Mouse (Mus musculus) CH12.LX (cell line): ENCODE results near the gene Coro2b. TPM values are rescaled to one million over a fixed set of nuclear protein-coding genes. Genes with fewer than 3 reads are reported as not detected.

Experiments
- DNase-seq: peaks from one replicate; pipeline ENCODE4 v3.0.0-alpha.2; 2013; ENCODE audit errors: extremely low read depth
- H3K27ac ChIP-seq: 2 replicates; pipeline ENCODE4 v1.5.1; 2012; ENCODE audit warnings: low read depth, mild to moderate bottlenecking, control low read depth, moderate library complexity; ENCODE audit not compliant: insufficient read depth
- H3K27me3 ChIP-seq: replicated peaks from 2 replicates; pipeline ENCODE3; 2012; ENCODE audit warnings: inconsistent platforms
- H3K36me3 ChIP-seq, 2 experiments: replicated peaks in 1 of 2; 2 replicates each; pipeline versions ENCODE3 to v1.6.1; 2012; ENCODE audit warnings: inconsistent platforms in 1 of 2, low read length in 1 of 2, mild to moderate bottlenecking in 1 of 2, mixed read lengths in 1 of 2, moderate library complexity in 1 of 2; ENCODE audit not compliant: control insufficient read depth in 1 of 2, insufficient read depth in 1 of 2
- H3K4me1 ChIP-seq, 2 experiments: 2 replicates each; pipeline ENCODE4 v1.6.1; 2012; ENCODE audit warnings: inconsistent platforms in 1 of 2, moderate library complexity in 1 of 2; ENCODE audit not compliant: insufficient read depth in 2 of 2, control insufficient read depth in 1 of 2
- H3K4me2 ChIP-seq: 2 replicates; pipeline ENCODE4 v1.6.1; 2012; ENCODE audit warnings: low read depth, mild to moderate bottlenecking, control low read depth; ENCODE audit not compliant: poor library complexity, insufficient read depth, severe bottlenecking
- H3K4me3 ChIP-seq, 3 experiments: fragments of 150-350 bp in 1 of 3; sonication (generic) in 1 of 3; replicated peaks in 1 of 3; 2 replicates each; pipeline versions ENCODE3 to v1.5.1; 2011 to 2012; ENCODE audit warnings: low read depth in 2 of 3, low read length in 2 of 3, mild to moderate bottlenecking in 2 of 3, moderate library complexity in 2 of 3, control low read depth in 1 of 3, improper control_type of control experiment in 1 of 3, inconsistent platforms in 1 of 3, mixed read lengths in 1 of 3; ENCODE audit not compliant: poor library complexity in 1 of 3
- H3K79me2 ChIP-seq: replicated peaks from 2 replicates; pipeline ENCODE4 v1.6.1; 2012; ENCODE audit warnings: mild to moderate bottlenecking, moderate library complexity; ENCODE audit not compliant: control insufficient read depth, poor library complexity, insufficient read depth, severe bottlenecking; ENCODE audit errors: extremely low read depth
- H3K9ac ChIP-seq: 2 replicates; pipeline ENCODE4 v1.6.1; 2012; ENCODE audit warnings: low read depth, mild to moderate bottlenecking, control low read depth, moderate library complexity; ENCODE audit not compliant: insufficient read depth
- H3K9me3 ChIP-seq: replicated peaks from 2 replicates; pipeline ENCODE3; 2012; ENCODE audit warnings: low read length, inconsistent platforms, mixed read lengths
- BHLHE40 ChIP-seq: IDR thresholded peaks from 2 replicates; pipeline ENCODE4 v1.6.1; 2011; ENCODE audit warnings: mild to moderate bottlenecking, low read depth, low read length, improper control_type of control experiment
- CHD2 ChIP-seq: IDR thresholded peaks from 2 replicates; pipeline ENCODE4 v1.6.1; 2011; ENCODE audit warnings: low read length, improper control_type of control experiment
- EP300 ChIP-seq: IDR thresholded peaks from 2 replicates; pipeline ENCODE4 v1.6.1; 2011; ENCODE audit warnings: low read length, improper control_type of control experiment
- ETS1 ChIP-seq: conservative IDR thresholded peaks from 2 replicates; pipeline ENCODE4 v1.6.1; 2012; ENCODE audit warnings: low read depth, mild to moderate bottlenecking, inconsistent platforms, low read length, improper control_type of control experiment, moderate library complexity
- GABPA ChIP-seq: IDR thresholded peaks from 2 replicates; pipeline ENCODE4 v1.6.1; 2012; ENCODE audit warnings: low read depth, low read length, improper control_type of control experiment, inconsistent platforms; ENCODE audit not compliant: insufficient replicate concordance
- HCFC1 ChIP-seq: IDR thresholded peaks from 2 replicates; pipeline ENCODE4 v1.6.1; 2012; ENCODE audit warnings: low read depth, mild to moderate bottlenecking, inconsistent platforms, low read length, improper control_type of control experiment
- JUND ChIP-seq: conservative IDR thresholded peaks from 2 replicates; pipeline ENCODE4 v1.6.1; 2011; ENCODE audit warnings: low read depth, low read length, improper control_type of control experiment
- KAT2A ChIP-seq: IDR thresholded peaks from 2 replicates; pipeline ENCODE4 v1.6.1; 2012; ENCODE audit warnings: low read length, improper control_type of control experiment, inconsistent platforms; ENCODE audit not compliant: insufficient replicate concordance
- MAX ChIP-seq: IDR thresholded peaks from 2 replicates; pipeline ENCODE4 v1.6.1; 2011; ENCODE audit warnings: low read length, improper control_type of control experiment
- MAZ ChIP-seq: IDR thresholded peaks from 2 replicates; pipeline ENCODE4 v1.6.1; 2012; ENCODE audit warnings: low read depth, mild to moderate bottlenecking, inconsistent platforms, low read length, improper control_type of control experiment, moderate library complexity
- MEF2A ChIP-seq: IDR thresholded peaks from 2 replicates; pipeline ENCODE4 v1.6.1; 2014; ENCODE audit warnings: low read depth, mild to moderate bottlenecking, inconsistent platforms, low read length, improper control_type of control experiment, borderline replicate concordance
- NELFE ChIP-seq: IDR thresholded peaks from 2 replicates; pipeline ENCODE4 v1.6.1; 2011; ENCODE audit warnings: low read depth, low read length, improper control_type of control experiment
- NRF1 ChIP-seq: IDR thresholded peaks from 2 replicates; pipeline ENCODE4 v1.6.1; 2014; ENCODE audit warnings: low read depth, mild to moderate bottlenecking, inconsistent platforms, low read length, improper control_type of control experiment, moderate library complexity
- POLR2AphosphoS2 ChIP-seq: IDR thresholded peaks from 2 replicates; pipeline ENCODE4 v1.6.1; 2011; ENCODE audit warnings: low read depth, low read length, improper control_type of control experiment
- RAD21 ChIP-seq: IDR thresholded peaks from 2 replicates; pipeline ENCODE4 v1.6.1; 2011; ENCODE audit warnings: low read depth, mild to moderate bottlenecking, low read length, improper control_type of control experiment, moderate library complexity
- RCOR1 ChIP-seq: conservative IDR thresholded peaks from 2 replicates; pipeline ENCODE4 v1.6.1; 2012; ENCODE audit warnings: low read depth, mild to moderate bottlenecking, inconsistent platforms, low read length, improper control_type of control experiment
- SMC3 ChIP-seq: IDR thresholded peaks from 2 replicates; pipeline ENCODE4 v1.6.1; 2011; ENCODE audit warnings: low read depth, low read length, improper control_type of control experiment
- USF1 ChIP-seq: IDR thresholded peaks from 2 replicates; pipeline ENCODE4 v1.6.1; 2014; ENCODE audit warnings: low read depth, mild to moderate bottlenecking, inconsistent platforms, low read length, improper control_type of control experiment
- ZC3H11A ChIP-seq: IDR thresholded peaks from 2 replicates; pipeline ENCODE4 v1.6.1; 2012; ENCODE audit warnings: low read depth, mild to moderate bottlenecking, inconsistent platforms, low read length, improper control_type of control experiment
- ZKSCAN1 ChIP-seq: IDR thresholded peaks from 2 replicates; pipeline ENCODE4 v1.6.1; 2012; ENCODE audit warnings: low read depth, inconsistent platforms, low read length, improper control_type of control experiment, borderline replicate concordance
- ZMIZ1 ChIP-seq: IDR thresholded peaks from 2 replicates; pipeline ENCODE4 v1.6.1; 2012; ENCODE audit warnings: low read depth, mild to moderate bottlenecking, inconsistent platforms, low read length, improper control_type of control experiment
- ZNF384 ChIP-seq: IDR thresholded peaks from 2 replicates; pipeline ENCODE4 v1.6.1; 2012; ENCODE audit warnings: low read depth, low read length, improper control_type of control experiment, inconsistent platforms
- dilution Hi-C: fragments of 300-500 bp; cut with MboI; formaldehyde crosslinking; loops from 2 replicates; pipeline ENCODE4 v1.14.3; 2020; ENCODE audit warnings: low sequenced_read_pairs; ENCODE audit not compliant: extremely low pct_unique_long_range_greater_than_20kb, extremely low pct_ligation_motif_present
- in situ Hi-C: fragments of 300-500 bp; cut with MboI; formaldehyde crosslinking; loops from 3 replicates; pipeline ENCODE4 v1.14.3; 2019; ENCODE audit warnings: low sequenced_read_pairs, low pct_ligation_motif_present, low pct_unique_long_range_greater_than_20kb, mixed read lengths
- polyA plus RNA-seq: library from polyadenylated mRNA; unstranded; fragments of >175 nt; gene quantifications from 2 replicates; pipeline ENCODE4 v1.2.1, GENCODE M21; 2012; ENCODE audit warnings: low read depth; ENCODE audit not compliant: insufficient read length
- total RNA-seq, 2 experiments: library from RNA; depleted of rRNA; stranded (reverse); fragments of 300-350 nt in 1 of 2; fragments of >200 nt in 1 of 2; gene quantifications; 2 replicates each; pipeline ENCODE4 v1.2.3; 2012 to 2014

Coro2b gene
- total and polyA plus RNA-seq, 3 experiments, result 0.77 to 3.2 (median 0.85) TPM

- dilution Hi-C loops, result no loop called here
- no peak overlapping the region for H3K4me3 ChIP-seq
- in situ Hi-C loops, result no loop called here
- H3K27ac ChIP-seq, result no peak overlapping the region
- peak; percentile 61 for TF ChIP-seq ZNF384
- peak; percentile 44; the same call in 1 of the 2 replicates for TF ChIP-seq BHLHE40
- peak; percentile 50 for TF ChIP-seq MAX
- peak; percentile 50; the same call in 1 of the 2 replicates for TF ChIP-seq ETS1
- TF ChIP-seq NELFE, result no peak
- H3K27me3 ChIP-seq, result no peaks in the 10 kb centered on the region
- H3K79me2 ChIP-seq, result no peaks in the 10 kb centered on the region
- H3K36me3 ChIP-seq, result no peaks in the 10 kb centered on the region
- peaks cover 16 to 63% of the 10 kb centered on the region in 2 experiments for H3K4me1 ChIP-seq
- no peak overlapping the region for H3K4me2 ChIP-seq
- no peak overlapping the region for H3K9ac ChIP-seq
- peak; percentile 61 for DNase-seq
- H3K9me3 ChIP-seq, result no peaks in the 10 kb centered on the region
Measured at GRCm38 (mm10) chr9:62508740-62509524, 27.9 kb downstream of the Coro2b start.

DNA sequence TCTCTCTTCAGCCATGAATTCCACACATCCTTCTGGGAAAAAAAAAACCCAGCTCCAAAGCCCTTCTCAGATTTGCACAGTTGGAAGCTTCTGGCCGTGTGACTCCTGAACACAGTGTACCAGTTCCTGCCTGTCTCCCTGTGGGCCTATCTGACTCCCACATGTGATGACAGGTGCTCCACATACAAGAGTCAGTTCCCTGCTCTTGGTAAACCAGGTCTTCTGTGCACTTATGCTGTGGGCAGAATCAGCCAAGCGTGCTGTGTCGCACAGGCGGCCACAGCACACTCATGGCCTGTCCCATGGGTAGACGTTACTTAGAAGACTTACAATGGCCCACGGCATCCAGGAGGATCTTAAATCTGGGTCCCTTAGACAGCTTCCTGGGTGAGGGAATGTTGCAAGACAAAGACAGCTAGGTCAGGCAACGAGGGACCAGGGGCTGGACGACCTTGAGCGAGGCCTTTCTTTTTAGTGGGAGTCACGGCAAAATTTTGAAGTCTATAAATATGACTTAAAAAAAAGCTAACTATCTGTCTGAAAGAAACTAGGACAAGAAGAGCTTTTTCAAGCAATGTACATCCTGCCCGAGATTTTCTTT lies 30.3 kb downstream of the Coro2b start:
- Histone ChIP-seq H3K9me3 (no peaks in the 10 kb centered on the region), H3K9ac (no peak overlapping the region), H3K4me1 (peaks cover 16 to 73% of the 10 kb centered on the region in 2 experiments), H3K27ac (no peak overlapping the region), H3K79me2 (no peaks in the 10 kb centered on the region), H3K4me2 (no peak overlapping the region), H3K4me3 (no peak overlapping the region), H3K36me3 (no peaks in the 10 kb centered on the region), H3K27me3 (no peaks in the 10 kb centered on the region)
- TF ChIP-seq BHLHE40, result 0 out of 2 replicates have a peak, but pooled peaks have one; percentile 38
- TF ChIP-seq ZC3H11A, result no peak
- in situ Hi-C loops (no loop called here), dilution Hi-C loops (no loop called here)
- DNase-seq, result no peak

DNA sequence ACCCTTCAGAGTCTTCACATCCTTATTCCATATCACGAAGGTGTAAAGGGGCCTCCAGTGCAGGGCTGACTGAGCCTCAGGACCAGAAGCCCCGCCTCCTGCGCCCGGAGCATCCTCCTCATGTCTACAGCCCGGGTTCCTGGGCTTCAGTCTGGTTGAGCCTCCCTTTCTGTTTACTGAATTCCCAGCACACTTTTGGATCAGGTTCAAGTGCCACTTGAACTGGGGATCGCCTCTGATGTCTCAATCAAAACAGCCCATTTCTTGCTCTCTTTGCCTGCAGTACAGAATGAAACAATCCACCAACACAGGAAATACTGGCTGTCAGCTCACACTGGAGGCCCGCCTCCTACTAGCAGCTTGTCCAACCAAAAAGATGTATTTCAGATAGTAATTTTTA lies 32.7 kb downstream of the Coro2b start:
- Histone ChIP-seq H3K4me2 (no peak overlapping the region), H3K4me1 (peaks cover 7 to 51% of the 10 kb centered on the region in 2 experiments), H3K27me3 (no peaks in the 10 kb centered on the region), H3K79me2 (no peaks in the 10 kb centered on the region), H3K9me3 (no peaks in the 10 kb centered on the region), H3K9ac (no peak overlapping the region), H3K36me3 (no peaks in the 10 kb centered on the region), H3K4me3 (no peak overlapping the region), H3K27ac (no peak overlapping the region)
- in situ Hi-C loops (no loop called here), dilution Hi-C loops (no loop called here)
- TF ChIP-seq SMC3, result no peak
- TF ChIP-seq JUND, result no peak
- no peak for TF ChIP-seq KAT2A
- TF ChIP-seq ZMIZ1, result no peak
- TF ChIP-seq ZC3H11A, result no peak
- no peak for TF ChIP-seq MEF2A
- no peak for TF ChIP-seq ZNF384
- TF ChIP-seq NRF1, result no peak
- TF ChIP-seq POLR2AphosphoS2, result no peak
- TF ChIP-seq GABPA, result no peak
- TF ChIP-seq CHD2, result no peak
- TF ChIP-seq EP300, result no peak
- no peak for TF ChIP-seq USF1
- no peak for TF ChIP-seq RCOR1
- no peak for TF ChIP-seq HCFC1
- no peak for TF ChIP-seq RAD21
- no peak for TF ChIP-seq MAZ
- TF ChIP-seq ZKSCAN1, result no peak
- DNase-seq, result no peak
